Mouse (Mus musculus): ENCODE data around the gene L3mbtl1.

L3mbtl1 gene

DNA sequence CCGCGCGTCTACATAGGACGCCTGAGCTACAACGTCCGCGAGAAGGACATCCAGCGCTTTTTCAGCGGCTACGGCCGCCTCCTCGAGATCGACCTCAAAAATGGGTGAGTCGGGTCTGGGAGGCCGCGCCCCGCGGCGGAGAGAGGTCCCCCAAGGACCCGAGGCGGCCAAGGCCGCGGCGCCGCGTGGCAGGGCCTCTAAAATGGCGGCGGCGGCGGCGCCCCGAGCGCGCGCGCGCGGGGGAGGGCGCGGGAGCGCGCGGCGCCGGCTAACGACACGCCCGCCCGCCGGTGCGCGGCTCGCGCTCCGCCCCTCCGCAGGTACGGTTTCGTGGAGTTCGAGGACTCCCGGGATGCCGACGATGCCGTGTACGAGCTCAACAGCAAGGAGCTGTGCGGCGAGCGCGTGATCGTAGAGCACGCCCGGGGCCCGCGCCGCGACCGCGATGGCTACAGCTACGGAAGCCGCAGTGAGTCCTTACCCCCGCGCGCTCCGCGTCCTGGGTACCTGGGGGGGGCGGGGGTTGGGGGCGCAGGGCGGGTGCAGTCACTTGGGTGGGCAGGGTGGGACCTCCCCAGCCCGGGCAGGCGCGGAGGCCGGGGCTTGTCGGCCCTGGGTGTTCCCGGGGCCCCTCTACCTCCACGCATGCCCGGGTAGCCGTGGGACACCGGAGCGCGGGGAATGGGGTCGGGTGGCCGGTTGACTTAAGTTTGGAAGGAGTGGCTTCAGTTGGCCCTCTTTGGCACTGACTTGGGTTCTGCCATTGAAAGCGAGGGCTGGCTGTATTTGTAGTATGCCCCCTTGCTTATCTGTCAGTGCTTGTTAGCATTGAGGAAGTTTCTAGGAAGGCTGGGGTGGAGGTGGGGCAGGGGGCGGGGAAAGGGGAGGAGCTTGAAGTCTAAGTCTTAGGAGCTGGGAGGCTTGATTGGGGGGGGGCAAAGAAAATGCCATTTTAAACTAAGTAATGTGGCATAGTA is 11.3 kb upstream of the L3mbtl1 start:
- Histone ChIP-seq H3K36me3 (ENCODE audit: insufficient read depth, low read length) (peaks cover 45% of the 10 kb centered on the region), H3K27me3 (ENCODE audit: insufficient read depth, low read length) (no peaks in the 10 kb centered on the region), H3K4me1 (replicated peaks; ENCODE audit: low read depth, low read length) (peaks cover 72% of the 10 kb centered on the region), H3K4me3 (replicated peaks; ENCODE audit: low read length) (peak overlapping the region; percentile 95), H3K9me3 (ENCODE audit: low read length) (no peaks in the 10 kb centered on the region)
- no peak for TF ChIP-seq CTCF (conservative IDR thresholded peaks at IDR 0.05; ENCODE audit: low read length)
- TF ChIP-seq NANOG (IDR thresholded peaks at IDR 0.05; ENCODE audit: borderline replicate concordance, low read length) = no peak
- no peak for TF ChIP-seq POU5F1 (IDR thresholded peaks at IDR 0.05; ENCODE audit: borderline replicate concordance, low read length)

DNA sequence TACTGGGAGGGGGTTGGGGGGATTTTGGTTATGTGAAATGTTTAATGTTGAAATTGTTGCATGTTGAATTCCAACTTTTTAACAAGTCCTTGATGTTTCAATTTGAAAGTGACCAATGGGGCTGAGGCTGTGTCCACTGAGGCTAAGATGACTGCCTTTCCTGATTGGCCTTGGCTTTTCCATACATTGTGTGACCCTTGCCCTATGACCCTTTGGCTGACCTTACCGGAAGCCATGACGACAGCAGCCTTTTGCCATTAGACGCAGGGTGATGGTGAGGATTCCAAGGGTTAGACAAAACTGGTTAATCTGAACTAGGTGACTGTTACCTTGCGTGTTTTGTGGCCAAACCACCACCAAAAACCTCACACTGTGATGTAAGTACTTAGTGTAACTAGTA is 10.6 kb upstream of the L3mbtl1 start:
- Histone ChIP-seq H3K27me3 (ENCODE audit: insufficient read depth, low read length) (no peaks in the 10 kb centered on the region), H3K4me1 (replicated peaks; ENCODE audit: low read depth, low read length) (peaks cover 68% of the 10 kb centered on the region), H3K4me3 (replicated peaks; ENCODE audit: low read length) (peak overlapping the region; percentile 95), H3K36me3 (ENCODE audit: insufficient read depth, low read length) (peaks cover 52% of the 10 kb centered on the region), H3K9me3 (ENCODE audit: low read length) (no peaks in the 10 kb centered on the region)
- TF ChIP-seq NANOG (IDR thresholded peaks at IDR 0.05; ENCODE audit: borderline replicate concordance, low read length) (no peak), POU5F1 (IDR thresholded peaks at IDR 0.05; ENCODE audit: borderline replicate concordance, low read length) (no peak), CTCF (conservative IDR thresholded peaks at IDR 0.05; ENCODE audit: low read length) (no peak)

DNA sequence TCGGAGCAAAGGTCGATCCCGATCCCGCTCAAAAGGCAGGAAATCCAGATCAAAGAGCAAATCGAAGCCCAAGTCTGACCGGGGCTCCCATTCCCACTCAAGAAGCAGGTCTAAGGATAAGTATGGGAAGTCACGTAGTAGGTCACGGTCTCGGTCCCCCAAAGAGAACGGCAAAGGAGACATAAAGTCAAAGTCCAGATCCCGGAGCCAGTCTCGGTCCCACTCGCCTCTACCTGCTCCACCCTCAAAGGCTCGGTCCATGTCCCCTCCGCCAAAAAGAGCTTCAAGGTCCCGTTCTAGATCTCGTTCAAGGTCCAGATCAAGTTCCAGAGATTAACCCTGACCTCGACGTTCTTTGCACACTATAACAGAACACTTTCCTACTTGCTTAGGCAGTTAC is 8.9 kb upstream of the L3mbtl1 start:
- no peaks in the 10 kb centered on the region for H3K9me3 ChIP-seq (ENCODE audit: low read length)
- H3K36me3 ChIP-seq (ENCODE audit: insufficient read depth, low read length) = peaks cover 70% of the 10 kb centered on the region
- TF ChIP-seq CTCF (conservative IDR thresholded peaks at IDR 0.05; ENCODE audit: low read length) (no peak), NANOG (IDR thresholded peaks at IDR 0.05; ENCODE audit: borderline replicate concordance, low read length) (no peak), POU5F1 (IDR thresholded peaks at IDR 0.05; ENCODE audit: borderline replicate concordance, low read length) (no peak)
- peak overlapping the region; percentile 35; the same call in 1 of the 2 replicates for H3K4me3 ChIP-seq (replicated peaks; ENCODE audit: low read length)
- H3K27me3 ChIP-seq (ENCODE audit: insufficient read depth, low read length) = no peaks in the 10 kb centered on the region
- H3K4me1 ChIP-seq (replicated peaks; ENCODE audit: low read depth, low read length) = peaks cover 52% of the 10 kb centered on the region

DNA sequence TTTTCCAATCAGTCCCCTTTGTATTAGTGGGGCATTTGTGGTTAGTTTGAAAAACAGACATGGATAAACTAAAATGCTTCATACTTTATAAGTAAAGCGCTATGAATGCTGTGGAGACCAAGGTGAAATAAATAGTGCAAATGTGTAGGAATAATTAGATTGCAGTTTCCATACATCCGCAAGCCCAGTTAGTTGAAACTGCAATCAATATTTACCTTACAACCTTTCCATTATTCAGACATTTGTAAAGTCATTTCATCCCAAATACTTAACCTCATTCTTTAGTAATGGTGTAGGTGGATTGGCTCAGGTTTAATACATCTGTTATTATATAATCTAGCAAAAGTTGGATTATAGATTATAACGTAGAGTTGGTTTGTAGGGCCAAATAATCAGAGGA is 7.6 kb upstream of the L3mbtl1 start:
- H3K9me3 ChIP-seq (ENCODE audit: low read length) = no peaks in the 10 kb centered on the region
- peaks cover 82% of the 10 kb centered on the region for H3K36me3 ChIP-seq (ENCODE audit: insufficient read depth, low read length)
- no peak overlapping the region for H3K4me3 ChIP-seq (replicated peaks; ENCODE audit: low read length)
- TF ChIP-seq CTCF (conservative IDR thresholded peaks at IDR 0.05; ENCODE audit: low read length) = no peak
- no peak for TF ChIP-seq POU5F1 (IDR thresholded peaks at IDR 0.05; ENCODE audit: borderline replicate concordance, low read length)
- TF ChIP-seq NANOG (IDR thresholded peaks at IDR 0.05; ENCODE audit: borderline replicate concordance, low read length) = no peak
- H3K27me3 ChIP-seq (ENCODE audit: insufficient read depth, low read length) = no peaks in the 10 kb centered on the region
- peaks cover 39% of the 10 kb centered on the region for H3K4me1 ChIP-seq (replicated peaks; ENCODE audit: low read depth, low read length)

DNA sequence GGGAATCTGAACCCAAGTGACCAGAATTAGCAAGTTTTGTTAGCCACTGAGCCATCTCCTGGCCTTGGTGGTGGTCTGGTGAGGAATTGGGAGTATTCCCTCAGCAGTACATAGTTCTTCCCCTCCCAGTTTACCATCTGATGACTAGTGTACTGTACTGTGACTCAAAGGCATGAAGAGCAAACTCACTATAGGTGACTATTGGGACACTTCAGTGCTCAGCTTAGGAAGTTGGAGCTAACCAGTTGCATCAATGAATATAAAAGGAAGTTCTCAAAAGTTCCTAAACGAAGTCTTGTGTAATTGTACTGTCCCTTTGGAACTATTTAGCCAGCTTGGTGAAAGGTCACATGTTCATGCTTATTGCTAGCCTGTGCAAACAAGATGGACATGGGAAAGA is 3.7 kb upstream of the L3mbtl1 start:
- Histone ChIP-seq H3K4me1 (replicated peaks; ENCODE audit: low read depth, low read length) (peaks cover 37% of the 10 kb centered on the region), H3K36me3 (ENCODE audit: insufficient read depth, low read length) (peaks cover 66% of the 10 kb centered on the region), H3K9me3 (ENCODE audit: low read length) (no peaks in the 10 kb centered on the region), H3K27me3 (ENCODE audit: insufficient read depth, low read length) (peaks cover 25% of the 10 kb centered on the region), H3K4me3 (replicated peaks; ENCODE audit: low read length) (no peak overlapping the region)
- TF ChIP-seq CTCF (conservative IDR thresholded peaks at IDR 0.05; ENCODE audit: low read length) (no peak), NANOG (IDR thresholded peaks at IDR 0.05; ENCODE audit: borderline replicate concordance, low read length) (no peak), POU5F1 (IDR thresholded peaks at IDR 0.05; ENCODE audit: borderline replicate concordance, low read length) (no peak)

DNA sequence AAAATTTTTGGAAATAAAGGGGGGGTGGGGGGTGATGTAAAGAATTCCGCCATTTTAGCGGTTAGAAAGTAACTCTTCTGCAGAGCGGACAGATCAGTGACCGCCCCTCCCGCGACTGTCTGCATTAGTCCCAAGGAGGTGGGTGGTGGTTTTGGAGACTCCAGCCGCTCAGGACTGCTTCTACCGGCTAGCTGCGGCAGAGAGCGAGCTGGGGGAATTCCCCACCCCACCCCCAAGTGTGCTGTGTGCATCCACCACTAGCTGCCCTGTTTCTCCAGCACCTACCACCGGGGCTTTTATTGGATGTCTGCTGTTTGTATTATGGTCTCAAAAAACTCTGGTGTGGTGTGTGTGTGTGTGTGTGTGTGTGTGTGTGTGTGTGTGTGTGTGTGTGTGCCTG is 659 bp downstream of the L3mbtl1 start:
- no peaks in the 10 kb centered on the region for H3K9me3 ChIP-seq (ENCODE audit: low read length)
- H3K36me3 ChIP-seq (ENCODE audit: insufficient read depth, low read length) = peaks cover 22% of the 10 kb centered on the region
- H3K4me3 ChIP-seq (replicated peaks; ENCODE audit: low read length) = peak overlapping the region; percentile 87
- no peak for TF ChIP-seq NANOG (IDR thresholded peaks at IDR 0.05; ENCODE audit: borderline replicate concordance, low read length)
- TF ChIP-seq CTCF (conservative IDR thresholded peaks at IDR 0.05; ENCODE audit: low read length) = no peak
- TF ChIP-seq POU5F1 (IDR thresholded peaks at IDR 0.05; ENCODE audit: borderline replicate concordance, low read length) = no peak
- peaks cover 46% of the 10 kb centered on the region for H3K27me3 ChIP-seq (ENCODE audit: insufficient read depth, low read length)
- peaks cover 40% of the 10 kb centered on the region for H3K4me1 ChIP-seq (replicated peaks; ENCODE audit: low read depth, low read length)

DNA sequence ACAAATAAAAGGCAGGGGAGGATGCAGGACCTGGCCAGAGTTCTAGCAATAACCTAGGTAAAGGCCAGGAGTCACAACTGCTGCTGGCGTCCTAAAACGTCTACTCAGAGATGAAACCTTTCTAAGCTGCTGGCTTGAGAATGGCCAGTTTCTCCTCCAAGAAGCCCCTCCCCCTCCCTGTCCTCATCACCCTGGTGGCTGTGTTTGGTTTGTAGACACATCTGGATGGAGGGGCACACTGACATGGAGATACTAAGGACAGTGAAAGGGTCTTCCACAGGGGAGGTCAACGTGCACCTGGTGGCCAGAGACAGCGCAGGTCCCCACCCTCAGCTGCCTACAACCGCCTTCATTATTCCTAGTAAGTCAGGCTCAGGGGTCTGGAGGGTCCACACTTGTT is 3.7 kb downstream of the L3mbtl1 start:
- peaks cover 8% of the 10 kb centered on the region for H3K9me3 ChIP-seq (ENCODE audit: low read length)
- H3K27me3 ChIP-seq (ENCODE audit: insufficient read depth, low read length) = peaks cover 39% of the 10 kb centered on the region
- peak overlapping the region; percentile 71 for H3K4me3 ChIP-seq (replicated peaks; ENCODE audit: low read length)
- H3K4me1 ChIP-seq (replicated peaks; ENCODE audit: low read depth, low read length) = peaks cover 40% of the 10 kb centered on the region
- no peaks in the 10 kb centered on the region for H3K36me3 ChIP-seq (ENCODE audit: insufficient read depth, low read length)
- no peak for TF ChIP-seq CTCF (conservative IDR thresholded peaks at IDR 0.05; ENCODE audit: low read length)
- no peak for TF ChIP-seq POU5F1 (IDR thresholded peaks at IDR 0.05; ENCODE audit: borderline replicate concordance, low read length)
- TF ChIP-seq NANOG (IDR thresholded peaks at IDR 0.05; ENCODE audit: borderline replicate concordance, low read length) = no peak

DNA sequence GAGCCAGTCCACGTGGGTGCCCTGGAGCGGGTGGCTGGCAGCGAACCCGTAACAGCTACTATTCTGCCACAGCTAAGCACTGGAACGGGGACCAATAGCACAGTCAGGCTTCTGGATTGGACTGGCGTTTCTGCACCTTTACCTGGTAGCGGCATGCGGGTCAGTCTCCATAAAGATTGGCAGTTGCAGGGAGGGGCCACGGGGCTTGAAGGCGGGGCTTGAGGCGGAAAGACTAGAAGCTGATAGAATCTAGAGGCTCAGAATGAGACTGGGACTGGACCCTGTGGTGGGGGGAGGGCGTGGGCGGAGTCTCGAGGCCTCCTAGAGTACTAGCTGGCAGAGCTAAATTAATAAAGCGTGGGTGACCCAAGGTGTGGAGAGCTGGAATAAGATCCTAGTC is 4.5 kb downstream of the L3mbtl1 start:
- Histone ChIP-seq H3K36me3 (ENCODE audit: insufficient read depth, low read length) (no peaks in the 10 kb centered on the region), H3K4me3 (replicated peaks; ENCODE audit: low read length) (peak overlapping the region; percentile 71), H3K4me1 (replicated peaks; ENCODE audit: low read depth, low read length) (peaks cover 36% of the 10 kb centered on the region), H3K27me3 (ENCODE audit: insufficient read depth, low read length) (peaks cover 35% of the 10 kb centered on the region), H3K9me3 (ENCODE audit: low read length) (peaks cover 8% of the 10 kb centered on the region)
- no peak for TF ChIP-seq CTCF (conservative IDR thresholded peaks at IDR 0.05; ENCODE audit: low read length)

Data from E14TG2a.4 (cell line).